Mouse (Mus musculus) olfactory bulb, adult 2 months (tissue): ENCODE measurements around the gene Ets1.

Experiments
- CTCF ChIP-seq: fragments of 200-500 bp; IDR thresholded peaks from 2 replicates; pipeline ENCODE4 v1.5.1; 2012; ENCODE audit warnings: low read depth, mild to moderate bottlenecking, low read length, moderate library complexity; ENCODE audit not compliant: insufficient read depth
- POLR2A ChIP-seq: fragments of 200-500 bp; IDR thresholded peaks from 2 replicates; pipeline ENCODE4 v1.6.1; 2012; ENCODE audit warnings: mild to moderate bottlenecking, low read depth, low read length, moderate library complexity; ENCODE audit not compliant: insufficient read depth

DNA sequence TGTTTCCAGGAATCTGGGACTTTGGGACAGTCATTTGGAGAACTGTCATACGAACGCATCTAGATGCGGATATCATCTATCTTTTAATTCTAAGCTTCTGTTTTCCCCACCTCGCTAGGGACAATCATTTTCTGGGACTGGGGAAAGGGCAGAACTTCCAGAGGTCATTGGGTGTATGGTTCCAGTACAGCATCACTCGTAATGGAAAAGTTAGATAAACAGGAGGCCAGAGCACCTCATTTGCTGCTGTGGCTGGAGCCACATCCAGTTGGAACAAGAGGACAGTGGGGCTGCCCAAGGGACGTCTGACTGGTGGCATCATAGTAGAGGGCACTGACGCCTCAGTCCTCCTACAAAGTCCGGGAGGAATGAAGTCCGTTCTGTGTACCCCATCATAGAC is 21.8 kb upstream of the Ets1 start:
- TF ChIP-seq POLR2A (no peak), CTCF (no peak)
